Mouse (Mus musculus) embryonic facial prominence, embryonic 11.5 days (tissue): Measurements from ENCODE around the gene Cmtr1. TPM values are rescaled to one million over a fixed set of nuclear protein-coding genes. Genes with fewer than 3 reads are reported as not detected.
A peak's percentile ranks its signal among the peaks of the same experiment; 100 is the strongest.

Experiments
- ATAC-seq: fragments of 200-750 bp; cut with Nextera tagmentation; replicated peaks from 2 replicates; pipeline ENCODE4 v1.8.0; 2017; ENCODE audit warnings: low read depth; ENCODE audit not compliant: insufficient number of reproducible peaks, low FRiP score, low TSS enrichment
- DNase-seq: peaks from one replicate; pipeline ENCODE4 v3.0.0-alpha.2; 2015; ENCODE audit warnings: low spot score
- H3K27ac ChIP-seq: fragments of 300-500 bp; sonication (generic); replicated peaks from 2 replicates; pipeline ENCODE4 v1.5.1; 2014; ENCODE audit warnings: mild to moderate bottlenecking, low read depth, low read length, control low read depth
- H3K27me3 ChIP-seq: fragments of 300-500 bp; sonication (generic); 2 replicates; pipeline ENCODE4 v1.6.1; 2014; ENCODE audit warnings: mild to moderate bottlenecking, low read length, moderate library complexity, mixed read lengths; ENCODE audit not compliant: control insufficient read depth, insufficient read depth
- H3K36me3 ChIP-seq: fragments of 300-500 bp; sonication (generic); replicated peaks from 2 replicates; pipeline ENCODE4 v1.6.1; 2014; ENCODE audit warnings: low read depth, mild to moderate bottlenecking, low read length, moderate library complexity, mixed read lengths; ENCODE audit not compliant: control insufficient read depth, insufficient read depth
- H3K4me1 ChIP-seq: fragments of 300-500 bp; sonication (generic); 2 replicates; pipeline ENCODE4 v1.6.1; 2014; ENCODE audit warnings: low read length, mixed read lengths; ENCODE audit not compliant: control insufficient read depth, insufficient read depth
- H3K4me2 ChIP-seq: fragments of 300-500 bp; sonication (generic); 2 replicates; pipeline ENCODE4 v1.6.1; 2014; ENCODE audit warnings: low read depth, mild to moderate bottlenecking, control low read depth, low read length, moderate library complexity
- H3K4me3 ChIP-seq: fragments of 300-500 bp; sonication (generic); 2 replicates; pipeline ENCODE4 v1.5.1; 2014; ENCODE audit warnings: low read depth, low read length, control low read depth
- H3K9ac ChIP-seq: fragments of 300-500 bp; sonication (generic); replicated peaks from 2 replicates; pipeline ENCODE4 v1.6.1; 2014; ENCODE audit warnings: mild to moderate bottlenecking, control low read depth, low read length
- H3K9me3 ChIP-seq: fragments of 300-500 bp; sonication (generic); replicated peaks from 2 replicates; pipeline ENCODE4 v1.6.1; 2016; ENCODE audit warnings: mild to moderate bottlenecking, low read length, inconsistent platforms, mixed read lengths; ENCODE audit not compliant: control insufficient read depth
- WGBS: fragments of 180-500 bp; shearing (Covaris S2); extraction: QIAGEN DNeasy Blood & Tissue Kit; methylation state at CpG from one replicate; pipeline ENCODE4 v1.1.7; 2014; 5-methylcytosine and 5-hydroxymethylcytosine counted together
- polyA plus RNA-seq: library from polyadenylated mRNA; unstranded; fragments of >200 nt; fragmentation: Nextera tagmentation; extraction: Ambion mirVana; gene quantifications from 2 replicates; pipeline ENCODE4 v1.2.1, GENCODE M21; 2014

Gene Cmtr1
- polyA plus RNA-seq, 1 experiment from 2014 or later: 120 TPM

DNA sequence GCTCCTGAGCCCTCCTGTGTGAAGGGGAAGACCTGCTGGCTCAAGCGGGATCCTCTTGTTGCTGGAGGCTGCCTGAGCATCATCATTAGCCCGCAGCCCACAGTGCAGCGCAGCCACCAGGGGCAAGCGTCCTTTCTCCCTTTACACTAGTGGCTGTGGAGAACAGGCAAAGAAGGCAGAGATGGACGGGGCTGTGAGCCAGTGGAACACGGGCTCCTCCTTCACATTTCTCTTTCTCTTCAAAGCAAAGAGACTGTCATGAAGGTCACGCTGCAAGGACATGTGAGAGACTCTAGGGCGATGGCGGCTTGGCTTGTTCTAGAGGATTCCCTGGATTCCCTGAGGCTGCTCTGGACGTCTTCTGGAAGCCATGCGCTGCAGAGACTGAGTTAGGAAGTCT lies 19.4 kb upstream of the Cmtr1 start:
- Histone ChIP-seq H3K4me3 (no peak overlapping the region), H3K27me3 (no peaks in the 10 kb centered on the region), H3K36me3 (peaks cover 12% of the 10 kb centered on the region), H3K4me2 (no peak overlapping the region), H3K9ac (no peak overlapping the region), H3K9me3 (no peaks in the 10 kb centered on the region), H3K4me1 (no peaks in the 10 kb centered on the region), H3K27ac (no peak overlapping the region)
- DNase-seq: no peak
- 98% methylated on average over 11 of the region's 11 CpGs for WGBS
- ATAC-seq: no peak

DNA sequence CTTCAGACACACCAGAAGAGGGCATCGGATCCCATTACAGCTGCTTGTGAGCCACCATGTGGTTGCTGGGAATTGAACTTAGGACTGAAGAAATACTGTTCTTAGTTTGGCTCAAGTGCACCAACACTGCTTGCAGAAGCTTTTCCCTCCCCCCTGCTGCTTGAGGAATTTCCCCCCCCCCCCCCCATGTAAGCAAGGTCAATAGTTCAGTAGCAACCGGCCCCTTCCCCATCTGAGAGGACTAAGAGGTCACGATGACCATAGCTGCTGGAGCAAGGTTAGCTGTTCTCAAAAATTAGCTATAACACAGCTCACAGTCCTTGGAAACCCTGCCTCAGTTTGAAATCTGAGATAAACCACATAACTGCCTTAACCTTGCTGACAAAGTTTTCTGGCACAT lies 18.2 kb upstream of the Cmtr1 start:
- no peaks in the 10 kb centered on the region for H3K27me3 ChIP-seq
- no peak overlapping the region for H3K4me2 ChIP-seq
- WGBS: 66% methylated on average over 3 of the region's 3 CpGs
- no peaks in the 10 kb centered on the region for H3K9me3 ChIP-seq
- H3K27ac ChIP-seq: no peak overlapping the region
- no peak for DNase-seq
- H3K9ac ChIP-seq: no peak overlapping the region
- no peak for ATAC-seq
- H3K36me3 ChIP-seq: peaks cover 12% of the 10 kb centered on the region
- no peak overlapping the region for H3K4me3 ChIP-seq
- no peaks in the 10 kb centered on the region for H3K4me1 ChIP-seq

DNA sequence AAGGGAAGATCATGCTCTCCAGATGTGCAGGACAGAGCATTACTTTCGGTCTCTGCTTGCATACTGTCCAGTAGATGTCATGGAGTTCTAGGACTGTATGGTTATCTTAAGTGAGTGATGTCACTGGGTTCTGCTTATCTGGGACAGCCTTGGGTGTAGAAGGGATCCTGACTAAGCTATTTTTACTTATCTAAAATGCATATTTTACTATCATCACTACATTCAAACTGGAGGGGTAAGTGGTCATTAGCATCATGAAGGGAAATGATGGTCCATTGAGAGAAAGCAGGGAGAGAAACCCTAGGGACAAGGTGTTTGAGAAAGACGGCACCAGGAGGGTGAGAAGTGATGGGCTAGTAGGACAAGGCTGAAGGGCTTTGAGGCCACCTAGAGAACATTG lies 2.1 kb upstream of the Cmtr1 start:
- H3K4me1 ChIP-seq: no peaks in the 10 kb centered on the region
- H3K27me3 ChIP-seq: no peaks in the 10 kb centered on the region
- H3K27ac ChIP-seq: no peak overlapping the region
- ATAC-seq: no peak
- DNase-seq: no peak
- H3K36me3 ChIP-seq: no peaks in the 10 kb centered on the region
- 87% methylated on average over 2 of the region's 2 CpGs for WGBS
- H3K9ac ChIP-seq: no peak overlapping the region
- H3K4me2 ChIP-seq: no peak overlapping the region
- H3K9me3 ChIP-seq: no peaks in the 10 kb centered on the region
- H3K4me3 ChIP-seq: no peak overlapping the region

- WGBS: under 1% methylated on average over 36 of the region's 41 CpGs
- H3K27ac ChIP-seq: peak overlapping the region; percentile 52
- H3K4me1 ChIP-seq: no peaks in the 10 kb centered on the region
- H3K9ac ChIP-seq: peak overlapping the region; percentile 95
- H3K4me3 ChIP-seq: peak overlapping the region; percentile 81
- H3K9me3 ChIP-seq: no peaks in the 10 kb centered on the region
- H3K36me3 ChIP-seq: no peaks in the 10 kb centered on the region
- ATAC-seq: peak; percentile 82; the same call in 1 of the 2 replicates
- H3K4me2 ChIP-seq: peak overlapping the region; percentile 75
- peak; percentile 18 for DNase-seq
- H3K27me3 ChIP-seq: no peaks in the 10 kb centered on the region
These were observed 482 bp downstream of the Cmtr1 start for GRCm38 (mm10) chr17:29660762-29661391.

- H3K36me3 ChIP-seq: no peaks in the 10 kb centered on the region
- ATAC-seq (no peak), DNase-seq (no peak)
- no peak overlapping the region for H3K4me2 ChIP-seq
- H3K9ac ChIP-seq: no peak overlapping the region
- H3K4me3 ChIP-seq: no peak overlapping the region
- no peaks in the 10 kb centered on the region for H3K9me3 ChIP-seq
- no peaks in the 10 kb centered on the region for H3K4me1 ChIP-seq
- 95% methylated on average over 6 of the region's 6 CpGs for WGBS
- H3K27ac ChIP-seq: no peak overlapping the region
- no peaks in the 10 kb centered on the region for H3K27me3 ChIP-seq
These were observed 1.8 kb downstream of the Cmtr1 start for GRCm38 (mm10) chr17:29662145-29662544.

GRCm38 (mm10) chr17:29668051-29668986 lies 7.9 kb downstream of the Cmtr1 start:
- no peak for ATAC-seq
- Histone ChIP-seq H3K27me3 (no peaks in the 10 kb centered on the region), H3K9ac (no peak overlapping the region), H3K27ac (no peak overlapping the region), H3K36me3 (no peaks in the 10 kb centered on the region; the same call in none of the 2 replicates), H3K4me3 (no peak overlapping the region), H3K4me1 (no peaks in the 10 kb centered on the region), H3K4me2 (no peak overlapping the region), H3K9me3 (no peaks in the 10 kb centered on the region)
- no peak for DNase-seq
- 83% methylated on average over 10 of the region's 10 CpGs for WGBS

DNA sequence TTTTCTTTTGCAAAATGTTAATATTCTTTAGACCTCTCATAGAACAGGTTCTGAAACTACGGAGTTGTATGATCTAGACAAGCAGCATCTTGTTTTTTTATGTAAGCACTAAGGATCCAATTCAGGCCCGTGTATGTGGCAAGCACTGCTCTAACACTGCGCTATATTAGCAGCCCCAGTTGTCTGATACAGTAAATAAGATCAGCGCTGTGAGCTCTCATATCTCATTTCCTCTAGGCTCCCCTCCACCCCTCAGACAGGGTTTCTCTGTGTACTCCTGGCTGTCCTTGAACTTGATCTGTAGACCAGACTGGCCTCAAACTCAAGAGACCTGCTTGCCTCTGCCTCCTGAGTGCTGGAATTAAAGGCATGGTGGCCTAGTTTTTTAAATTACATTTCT lies 8.6 kb downstream of the Cmtr1 start:
- no peak for ATAC-seq
- Histone ChIP-seq H3K27ac (no peak overlapping the region), H3K27me3 (no peaks in the 10 kb centered on the region), H3K9me3 (no peaks in the 10 kb centered on the region), H3K4me1 (no peaks in the 10 kb centered on the region), H3K4me3 (no peak overlapping the region), H3K4me2 (no peak overlapping the region), H3K9ac (no peak overlapping the region), H3K36me3 (no peaks in the 10 kb centered on the region; the same call in none of the 2 replicates)
- 92% methylated on average over 4 of the region's 4 CpGs for WGBS
- no peak for DNase-seq

DNA sequence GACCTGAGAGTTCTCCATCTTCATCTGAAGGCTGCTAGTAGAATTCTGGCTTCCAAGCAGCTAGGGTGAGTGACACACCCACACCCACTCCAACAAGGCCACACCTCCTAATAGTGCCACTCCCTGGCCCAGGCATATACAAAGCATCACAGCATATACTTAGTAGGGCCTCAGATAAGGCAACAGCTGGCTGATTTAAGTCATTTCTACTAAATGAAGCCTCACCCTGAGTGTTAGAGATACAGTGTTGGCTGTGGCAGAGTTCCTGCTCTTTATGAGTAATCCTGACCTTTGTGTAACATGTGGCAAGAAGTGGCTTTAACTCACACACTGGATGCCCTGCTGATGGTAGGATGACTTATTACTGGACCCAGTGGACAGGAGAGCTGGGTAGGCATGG lies 9.5 kb downstream of the Cmtr1 start:
- Histone ChIP-seq H3K9me3 (no peaks in the 10 kb centered on the region), H3K36me3 (no peaks in the 10 kb centered on the region; the same call in none of the 2 replicates), H3K4me2 (no peak overlapping the region), H3K27ac (no peak overlapping the region), H3K4me3 (no peak overlapping the region), H3K9ac (no peak overlapping the region), H3K27me3 (no peaks in the 10 kb centered on the region), H3K4me1 (no peaks in the 10 kb centered on the region)
- ATAC-seq: no peak
- DNase-seq: no peak
